Mouse (Mus musculus) heart, embryonic 16.5 days (tissue): ENCODE data around the gene Myo1d. TPM values are rescaled to one million over a fixed set of nuclear protein-coding genes. Genes with fewer than 3 reads are reported as not detected.

ENCODE experiments used
- ATAC-seq: fragments of 200-750 bp; cut with Nextera tagmentation; replicated peaks from 2 replicates; pipeline ENCODE4 v1.8.0; 2017; ENCODE audit warnings: moderate number of reproducible peaks; ENCODE audit not compliant: insufficient read depth, low FRiP score; ENCODE audit errors: extremely low read depth
- H3K27ac ChIP-seq: fragments of 300-500 bp; sonication (generic); 2 replicates; pipeline ENCODE4 v1.5.1; 2014; ENCODE audit warnings: mild to moderate bottlenecking, low read length, control low read depth, moderate library complexity
- H3K27me3 ChIP-seq: fragments of 300-500 bp; sonication (generic); 2 replicates; pipeline ENCODE4 v1.6.1; 2014; ENCODE audit warnings: low read length, mixed read lengths; ENCODE audit not compliant: control insufficient read depth, insufficient read depth
- H3K36me3 ChIP-seq: fragments of 300-500 bp; sonication (generic); 2 replicates; pipeline ENCODE4 v1.6.1; 2014; ENCODE audit not compliant: control insufficient read depth, insufficient read depth
- H3K4me1 ChIP-seq: fragments of 300-500 bp; sonication (generic); 2 replicates; pipeline ENCODE4 v1.6.1; 2014; ENCODE audit warnings: low read length, mixed read lengths; ENCODE audit not compliant: control insufficient read depth, insufficient read depth
- H3K4me2 ChIP-seq: fragments of 300-500 bp; sonication (generic); 2 replicates; pipeline ENCODE4 v1.6.1; 2014; ENCODE audit warnings: low read depth, mild to moderate bottlenecking, control low read depth, low read length
- H3K4me3 ChIP-seq: fragments of 300-500 bp; sonication (generic); 2 replicates; pipeline ENCODE4 v1.5.1; 2014; ENCODE audit warnings: mild to moderate bottlenecking, control low read depth, low read length
- H3K9ac ChIP-seq: fragments of 300-500 bp; sonication (generic); 2 replicates; pipeline ENCODE4 v1.6.1; 2014; ENCODE audit warnings: low read length, control low read depth
- H3K9me3 ChIP-seq: fragments of 300-500 bp; sonication (generic); replicated peaks from 2 replicates; pipeline ENCODE4 v1.6.1; 2016; ENCODE audit warnings: low read length; ENCODE audit not compliant: control insufficient read depth
- WGBS: fragments of 180-500 bp; shearing (Covaris S2); extraction: QIAGEN DNeasy Blood & Tissue Kit; methylation state at CpG from one replicate; pipeline ENCODE4 v1.1.7; 2014; 5-methylcytosine and 5-hydroxymethylcytosine counted together
- polyA plus RNA-seq: library from polyadenylated mRNA; unstranded; fragments of >200 nt; fragmentation: Nextera tagmentation; extraction: Ambion mirVana; gene quantifications from 2 replicates; pipeline ENCODE4 v1.2.1, GENCODE M21; 2015

The Myo1d gene
- polyA plus RNA-seq, 1 experiment from 2014 or later, result 7.5 TPM

DNA sequence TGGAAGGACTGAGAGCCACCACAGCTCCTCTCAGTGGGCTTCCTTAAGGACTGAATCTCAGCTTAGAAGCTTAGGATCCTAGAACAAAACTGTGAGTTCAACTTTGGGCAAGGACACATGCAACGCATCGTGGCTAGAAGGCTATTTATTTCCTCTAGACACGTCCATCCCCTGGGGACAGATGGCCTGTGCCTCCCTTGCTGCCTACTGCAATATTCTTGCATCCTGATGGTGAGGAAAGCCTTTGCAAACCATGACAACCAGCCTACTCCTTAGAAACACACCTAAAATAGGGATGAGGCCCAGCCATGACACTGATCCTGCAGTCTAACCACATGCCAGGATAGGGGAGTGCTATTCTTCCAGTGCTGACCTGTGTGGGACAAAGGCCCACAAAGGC is 274.2 kb downstream of the Myo1d start:
- H3K4me3 ChIP-seq, result no peak overlapping the region
- no peak overlapping the region for H3K27ac ChIP-seq
- no peak for ATAC-seq

DNA sequence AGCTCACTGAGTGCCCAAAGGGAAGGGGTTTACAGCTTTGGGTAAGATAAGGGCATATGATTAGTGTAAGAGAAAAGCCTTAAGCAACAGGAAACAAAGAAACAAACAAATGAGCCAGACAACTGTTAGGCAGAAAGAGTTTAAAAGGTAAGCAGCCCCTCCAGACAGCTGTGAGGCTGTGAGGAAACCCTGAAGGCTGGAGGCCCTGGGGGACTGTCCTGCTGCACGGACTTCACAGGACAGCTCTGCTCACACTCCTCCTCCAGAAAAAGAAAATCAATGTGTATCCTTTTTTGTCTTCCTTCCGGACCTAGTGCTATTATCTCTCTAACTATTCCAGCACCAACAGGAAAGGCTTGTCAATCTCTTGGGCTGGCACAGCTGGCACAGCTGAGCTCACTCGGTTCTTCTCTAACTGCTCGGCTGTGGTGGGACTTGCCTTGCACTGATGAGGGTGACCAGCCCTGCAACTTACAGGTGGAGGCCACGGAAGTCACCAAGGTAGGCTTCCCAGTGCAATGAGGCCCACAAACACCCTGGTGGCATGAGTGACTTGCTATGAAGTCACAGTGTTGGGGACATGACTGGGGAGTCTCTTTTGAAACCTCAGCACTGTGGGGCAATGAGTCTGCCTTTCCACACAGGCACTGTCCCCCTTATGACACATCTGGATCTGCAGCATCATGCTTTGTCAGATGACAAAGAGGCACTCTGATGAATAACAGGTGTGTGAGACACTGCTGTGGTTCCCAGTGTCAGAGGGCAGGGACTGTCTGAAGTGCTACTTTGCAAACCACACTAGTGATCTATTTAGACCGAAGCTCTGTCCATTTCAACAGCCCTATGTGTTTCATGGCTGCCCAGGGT is 275.1 kb downstream of the Myo1d start:
- WGBS, result 44% methylated on average over 6 of the region's 6 CpGs
- no peak overlapping the region for H3K4me2 ChIP-seq
- H3K9ac ChIP-seq, result no peak overlapping the region
- ATAC-seq, result no peak
- H3K9me3 ChIP-seq, result no peaks in the 10 kb centered on the region
- no peaks in the 10 kb centered on the region for H3K27me3 ChIP-seq
- H3K4me3 ChIP-seq, result no peak overlapping the region
- no peaks in the 10 kb centered on the region for H3K36me3 ChIP-seq
- peaks cover 13% of the 10 kb centered on the region for H3K4me1 ChIP-seq
- H3K27ac ChIP-seq, result no peak overlapping the region

More for the DNA sequence above, 274.2 kb downstream of the Myo1d start:
- H3K9me3 ChIP-seq, result no peaks in the 10 kb centered on the region
- no peaks in the 10 kb centered on the region for H3K27me3 ChIP-seq
- WGBS, result 75% methylated on average over 3 of the region's 3 CpGs
- no peak overlapping the region for H3K9ac ChIP-seq
- no peaks in the 10 kb centered on the region for H3K36me3 ChIP-seq
- H3K4me1 ChIP-seq, result peaks cover 11% of the 10 kb centered on the region
- H3K4me2 ChIP-seq, result no peak overlapping the region

DNA sequence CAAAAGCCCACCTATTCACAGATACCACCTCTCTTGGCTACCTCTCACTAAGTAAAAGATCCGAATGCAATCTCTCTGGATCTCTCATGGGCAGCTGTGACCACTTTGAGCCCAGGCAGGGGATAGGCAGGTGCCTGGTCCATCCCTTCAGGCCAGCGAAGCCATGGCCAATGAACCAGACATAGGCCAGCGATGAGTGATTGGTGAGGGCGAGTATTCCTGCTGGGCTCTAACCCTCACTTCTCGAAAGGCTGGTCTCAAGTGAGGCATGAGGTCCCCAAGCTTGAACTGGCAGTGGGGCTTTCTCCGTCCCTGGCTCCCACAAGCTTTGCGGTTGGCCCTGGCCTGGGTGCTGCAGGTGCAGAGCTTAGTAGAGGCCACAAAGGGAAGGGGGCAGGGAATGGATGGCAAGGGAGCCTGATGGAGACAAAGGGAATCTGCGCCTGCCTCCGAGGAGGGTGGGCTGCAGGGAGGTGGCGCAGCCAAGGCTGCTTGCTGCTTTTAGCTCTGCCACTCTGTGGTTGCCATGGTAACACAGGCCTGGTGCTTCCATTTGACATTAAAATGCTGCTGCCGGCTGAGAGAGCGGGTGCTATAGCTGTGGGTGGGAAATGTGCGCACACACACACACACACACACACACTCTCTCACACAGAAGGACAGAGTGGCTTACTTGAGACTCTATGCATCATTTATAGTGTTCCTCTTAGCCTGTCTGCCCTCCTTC is 275.9 kb downstream of the Myo1d start:
- Histone ChIP-seq H3K4me3 (no peak overlapping the region), H3K27me3 (no peaks in the 10 kb centered on the region), H3K4me2 (no peak overlapping the region), H3K9ac (no peak overlapping the region), H3K4me1 (peaks cover 15% of the 10 kb centered on the region), H3K36me3 (no peaks in the 10 kb centered on the region), H3K9me3 (no peaks in the 10 kb centered on the region), H3K27ac (no peak overlapping the region)
- no peak for ATAC-seq
- WGBS, result 50% methylated on average over 13 of the region's 13 CpGs

DNA sequence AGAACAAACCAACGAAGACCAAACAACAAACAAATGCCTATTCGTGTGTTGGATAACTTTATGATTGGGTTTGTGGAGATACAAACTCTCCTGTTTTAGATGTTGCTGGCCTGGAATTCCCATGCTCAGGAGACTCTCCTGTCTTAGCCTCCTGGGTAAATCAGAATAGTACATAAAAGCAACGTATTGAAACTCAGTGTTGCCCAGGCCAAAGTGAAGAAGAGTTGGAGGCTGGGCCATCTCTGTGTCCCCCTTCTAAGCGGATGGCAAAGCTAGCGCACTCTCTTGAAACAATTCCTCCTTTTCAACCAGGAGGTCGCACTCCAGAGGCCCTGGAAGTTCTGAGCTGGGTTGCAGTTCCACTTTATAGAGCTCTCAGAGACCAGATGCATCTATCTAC is 276.5 kb downstream of the Myo1d start:
- Histone ChIP-seq H3K9me3 (no peaks in the 10 kb centered on the region), H3K4me2 (no peak overlapping the region), H3K4me3 (no peak overlapping the region), H3K4me1 (peaks cover 18% of the 10 kb centered on the region), H3K36me3 (no peaks in the 10 kb centered on the region), H3K27ac (no peak overlapping the region), H3K27me3 (no peaks in the 10 kb centered on the region), H3K9ac (no peak overlapping the region)
- 86% methylated on average over 6 of the region's 6 CpGs for WGBS
- ATAC-seq, result no peak

DNA sequence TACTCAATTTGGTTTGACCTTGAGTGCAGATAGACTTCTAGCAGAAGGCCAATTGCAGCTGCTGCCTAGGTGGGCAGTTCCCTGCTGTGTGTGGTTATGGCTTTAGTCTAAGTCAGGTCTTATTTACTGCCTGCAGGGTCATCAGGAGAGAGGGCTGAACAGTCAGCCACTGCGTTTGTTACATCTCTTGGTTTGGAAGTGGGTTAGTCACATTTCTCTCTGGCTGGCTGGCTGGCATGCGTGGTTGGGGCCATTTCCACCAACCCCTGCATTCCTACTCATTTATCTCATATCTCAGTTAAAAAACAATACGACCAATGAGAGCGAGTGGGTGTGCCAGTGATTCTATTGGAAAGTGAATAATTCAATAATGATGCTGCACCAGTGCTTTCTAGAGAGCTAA is 280.3 kb downstream of the Myo1d start:
- H3K4me2 ChIP-seq, result no peak overlapping the region
- H3K27me3 ChIP-seq, result no peaks in the 10 kb centered on the region
- peaks cover 20% of the 10 kb centered on the region for H3K4me1 ChIP-seq
- H3K36me3 ChIP-seq, result no peaks in the 10 kb centered on the region
- H3K27ac ChIP-seq, result peak overlapping the region; percentile 30
- WGBS, result 72% methylated on average over 4 of the region's 4 CpGs
- no peaks in the 10 kb centered on the region for H3K9me3 ChIP-seq
- H3K4me3 ChIP-seq, result no peak overlapping the region
- 0 out of 2 replicates have a peak, but pooled peaks have one; percentile 26 for ATAC-seq
- H3K9ac ChIP-seq, result no peak overlapping the region

DNA sequence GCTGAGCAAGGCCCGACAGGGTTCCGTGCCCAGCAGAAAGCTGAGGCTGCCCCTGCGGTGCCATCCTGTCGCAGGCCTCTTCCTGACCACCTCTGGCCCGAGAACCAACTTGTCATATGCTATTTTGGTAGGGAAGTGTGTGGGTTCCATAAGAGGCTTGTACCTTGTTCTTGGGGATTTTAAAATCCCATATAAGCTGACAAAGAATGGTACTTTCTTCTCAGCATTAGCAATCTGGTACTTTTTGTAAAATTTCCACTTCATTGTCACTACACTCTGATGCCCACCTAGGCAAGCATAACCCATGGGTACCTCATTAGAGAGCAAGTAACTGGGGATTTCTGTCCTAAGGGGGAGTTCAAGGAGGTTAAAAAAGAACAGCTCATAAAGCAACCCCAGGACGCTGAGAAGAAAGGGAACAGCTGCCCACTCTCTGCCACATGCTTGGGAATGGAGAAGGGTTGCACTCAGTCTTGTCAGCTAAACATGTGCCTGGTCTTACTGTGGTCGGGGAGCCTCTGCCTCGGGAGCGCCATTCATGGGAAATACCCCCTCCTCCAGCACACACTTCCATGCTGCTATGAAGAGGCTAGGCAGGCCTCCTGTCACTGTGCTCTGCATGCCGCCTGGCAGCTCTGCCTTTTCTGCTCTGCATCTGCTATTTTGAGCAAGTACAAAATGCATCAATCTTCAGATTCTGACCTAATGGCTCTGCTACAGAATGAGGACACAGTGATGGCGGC is 281.3 kb downstream of the Myo1d start:
- peaks cover 20% of the 10 kb centered on the region for H3K4me1 ChIP-seq
- H3K4me3 ChIP-seq, result no peak overlapping the region
- peak overlapping the region; percentile 44; the same call in 1 of the 2 replicates for H3K4me2 ChIP-seq
- no peaks in the 10 kb centered on the region for H3K9me3 ChIP-seq
- H3K27ac ChIP-seq, result peak overlapping the region; percentile 30
- H3K27me3 ChIP-seq, result no peaks in the 10 kb centered on the region
- H3K9ac ChIP-seq, result no peak overlapping the region
- ATAC-seq, result peak; percentile 11; the same call in 1 of the 2 replicates
- WGBS, result 38% methylated on average over 11 of the region's 11 CpGs
- no peaks in the 10 kb centered on the region for H3K36me3 ChIP-seq

DNA sequence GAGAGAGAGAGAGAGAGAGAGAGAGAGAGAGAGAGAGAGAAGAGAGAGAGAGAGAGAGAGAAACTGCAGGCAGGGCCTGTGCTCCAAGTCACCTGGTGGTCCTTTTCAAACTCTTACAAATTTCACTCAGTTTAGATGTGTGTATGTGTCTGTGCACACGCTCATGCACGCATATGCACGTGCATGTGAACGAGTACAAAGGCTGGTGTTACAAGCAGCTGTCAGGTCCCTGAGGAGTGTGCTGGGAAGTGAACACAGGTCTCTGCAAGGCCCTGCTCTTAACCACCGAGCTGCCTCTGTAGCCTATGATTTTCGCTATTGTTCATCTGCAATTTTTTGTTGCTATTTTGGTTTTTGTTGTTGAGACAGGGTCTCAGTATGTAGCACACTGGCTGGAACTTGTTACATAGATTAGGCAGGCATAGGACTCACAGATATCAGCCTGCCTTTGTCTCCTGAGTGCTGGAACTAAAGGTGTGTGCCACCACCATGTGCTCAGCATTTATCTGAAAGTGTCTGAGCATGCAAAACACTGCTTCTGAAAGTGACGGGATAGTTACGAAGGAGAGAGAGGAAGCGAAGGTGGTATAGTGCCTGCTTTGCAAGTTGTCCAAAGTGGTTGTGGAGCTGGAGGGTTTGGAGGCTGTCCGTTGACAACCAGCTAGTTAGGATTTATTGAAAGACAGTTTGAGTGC is 282.5 kb downstream of the Myo1d start:
- Histone ChIP-seq H3K27me3 (no peaks in the 10 kb centered on the region), H3K9me3 (no peaks in the 10 kb centered on the region), H3K9ac (no peak overlapping the region), H3K36me3 (no peaks in the 10 kb centered on the region), H3K4me1 (peaks cover 24% of the 10 kb centered on the region), H3K4me3 (no peak overlapping the region), H3K4me2 (no peak overlapping the region), H3K27ac (no peak overlapping the region)
- ATAC-seq, result no peak
- WGBS, result 56% methylated on average over 10 of the region's 10 CpGs

DNA sequence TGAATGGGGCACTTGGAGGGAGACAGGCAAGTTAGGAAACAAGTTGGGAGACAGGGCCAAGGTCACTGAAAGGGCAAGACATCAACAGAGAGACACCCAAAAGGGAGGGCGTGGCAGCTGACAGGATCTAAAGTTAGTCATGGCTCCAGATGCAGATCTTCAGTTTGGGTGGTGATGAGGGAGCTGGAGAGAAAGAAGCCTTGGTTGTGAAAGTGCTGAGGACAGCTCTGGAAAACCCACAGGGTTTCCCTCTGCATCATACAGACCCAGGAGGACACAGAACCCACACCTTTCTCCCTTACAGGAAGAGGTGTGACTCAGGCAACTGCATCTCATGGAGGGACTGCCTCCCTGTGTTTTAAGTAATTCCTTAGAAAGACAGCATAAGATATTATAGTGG is 283.2 kb downstream of the Myo1d start:
- ATAC-seq, result no peak

More for the DNA sequence above, 283.2 kb downstream of the Myo1d start:
- Histone ChIP-seq H3K4me2 (no peak overlapping the region), H3K27me3 (no peaks in the 10 kb centered on the region), H3K36me3 (no peaks in the 10 kb centered on the region), H3K27ac (no peak overlapping the region), H3K4me1 (peaks cover 25% of the 10 kb centered on the region), H3K4me3 (no peak overlapping the region), H3K9ac (no peak overlapping the region), H3K9me3 (no peaks in the 10 kb centered on the region)
- WGBS, result 79% methylated on average over 1 of the region's 1 CpGs
